Mouse (Mus musculus): ENCODE measurements at regions not wholly inside any gene's neighbourhood (a gene's known extent, or its start where the extent isn't known, plus 50 kb on each side); places are given as distances from the start of the nearest gene placed in this dataset.

DNA sequence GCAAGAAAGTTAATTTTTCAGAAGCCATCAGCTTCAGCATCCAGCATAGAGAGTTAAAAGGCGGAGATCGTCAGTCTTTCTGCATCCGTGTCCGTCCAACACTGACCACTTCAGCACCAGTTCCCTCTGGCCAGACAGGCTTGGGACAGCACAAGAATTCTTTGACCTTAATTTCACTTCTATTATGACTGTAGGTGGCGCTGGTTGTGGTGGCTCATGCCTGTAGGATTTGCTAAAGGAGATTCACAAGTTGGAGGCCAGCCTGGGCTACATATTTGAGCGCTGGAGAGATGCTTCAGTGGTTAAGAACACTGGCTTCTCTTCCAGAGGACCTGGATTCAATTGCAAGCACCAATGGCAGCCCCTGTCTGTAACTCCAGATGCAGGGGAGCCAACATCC, 66.0 kb downstream of the Amer2 start:
- DNase-seq: no peak

DNA sequence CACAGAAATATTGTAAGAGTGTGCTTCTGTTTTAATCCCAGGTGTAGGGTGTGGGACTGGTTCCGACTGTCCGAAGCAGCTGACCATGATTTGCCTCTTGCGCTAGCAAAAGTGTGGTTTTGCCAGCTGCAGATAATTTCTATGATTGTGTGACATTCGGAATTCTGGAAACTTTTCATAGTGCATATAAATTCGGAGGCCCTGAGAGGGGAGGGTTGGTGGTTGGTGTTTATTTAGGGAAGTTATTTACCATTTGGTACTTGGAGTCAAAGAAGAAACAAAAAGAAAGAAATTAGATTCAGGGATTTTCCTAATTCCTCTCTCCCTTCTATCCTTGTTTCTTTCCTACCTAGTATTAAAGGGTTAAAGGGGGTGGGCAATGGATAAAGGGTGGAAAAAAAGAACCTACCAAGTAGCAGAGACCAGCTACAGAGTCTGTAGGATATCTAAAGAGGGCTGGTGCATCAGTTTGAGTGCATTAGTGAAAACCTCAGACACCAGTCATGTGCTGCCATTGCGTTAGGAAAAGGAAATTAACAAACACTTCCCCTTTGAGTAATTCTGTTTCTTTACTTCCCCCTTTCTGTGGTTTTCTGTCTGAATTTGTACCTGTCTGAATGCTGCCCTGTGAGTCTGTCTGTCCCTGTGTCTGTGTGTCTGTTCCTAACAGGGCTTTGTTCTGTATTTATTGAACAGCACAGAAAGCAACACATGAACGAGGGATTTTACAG, 70.9 kb downstream of the Amer2 start:
- no peak for DNase-seq

DNA sequence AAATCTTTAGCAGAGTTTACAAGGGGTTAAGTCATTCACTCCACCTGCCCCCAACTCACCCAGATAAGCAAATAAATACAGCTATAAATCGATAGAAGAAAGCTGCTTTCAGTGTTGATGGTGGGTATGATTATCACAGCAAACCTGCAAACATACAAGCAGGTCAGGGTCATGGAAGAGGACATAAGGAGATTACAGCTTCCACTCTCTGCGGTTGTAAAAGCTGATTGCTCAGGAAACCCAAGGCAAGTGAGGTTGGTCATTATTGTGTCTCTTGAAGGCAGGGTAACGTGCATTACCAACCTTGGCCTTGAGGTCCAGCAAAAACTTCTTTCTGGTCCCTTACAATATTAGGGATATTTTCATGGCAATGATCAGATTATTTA, 71.5 kb downstream of the Amer2 start:
- no peak for DNase-seq

DNA sequence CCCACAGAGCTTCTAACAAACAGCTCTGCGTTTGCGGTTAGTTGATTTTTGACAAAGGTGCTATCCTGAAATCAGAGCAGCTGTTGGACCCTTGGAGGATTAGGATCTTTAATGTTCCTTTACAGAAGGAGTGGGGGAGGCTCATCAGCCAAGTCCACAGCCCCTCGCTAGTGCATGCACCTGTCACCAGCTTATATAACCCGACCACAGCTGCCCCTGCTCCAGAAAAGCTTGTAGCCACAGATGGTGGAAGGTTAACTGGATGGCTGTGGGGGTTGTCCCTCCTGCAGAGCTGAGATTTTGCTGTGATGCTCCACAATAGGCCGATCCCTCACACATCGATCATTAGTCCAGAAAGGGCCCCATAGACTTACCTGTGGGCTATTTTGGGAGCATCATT, 73.0 kb downstream of the Amer2 start:
- DNase-seq: no peak

DNA sequence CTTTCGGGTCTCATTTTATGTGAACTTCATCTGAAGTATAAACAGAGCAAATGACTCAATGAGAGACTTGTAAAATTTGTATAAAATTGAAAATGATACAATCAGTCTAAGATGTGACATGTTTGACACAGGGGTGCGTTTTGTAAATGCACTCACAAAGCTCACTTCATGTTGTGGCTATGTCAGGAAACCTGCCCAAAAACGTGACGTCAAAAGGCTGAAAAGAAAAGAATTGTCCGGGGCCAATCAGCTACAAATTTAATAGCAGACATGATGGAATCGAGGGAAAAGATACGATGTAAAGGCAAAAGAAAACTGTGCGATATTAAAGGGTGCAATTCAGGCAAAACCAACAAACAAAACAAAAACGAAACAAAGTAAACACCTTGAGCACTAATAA, 78.2 kb downstream of the Amer2 start:
- no peak for DNase-seq

DNA sequence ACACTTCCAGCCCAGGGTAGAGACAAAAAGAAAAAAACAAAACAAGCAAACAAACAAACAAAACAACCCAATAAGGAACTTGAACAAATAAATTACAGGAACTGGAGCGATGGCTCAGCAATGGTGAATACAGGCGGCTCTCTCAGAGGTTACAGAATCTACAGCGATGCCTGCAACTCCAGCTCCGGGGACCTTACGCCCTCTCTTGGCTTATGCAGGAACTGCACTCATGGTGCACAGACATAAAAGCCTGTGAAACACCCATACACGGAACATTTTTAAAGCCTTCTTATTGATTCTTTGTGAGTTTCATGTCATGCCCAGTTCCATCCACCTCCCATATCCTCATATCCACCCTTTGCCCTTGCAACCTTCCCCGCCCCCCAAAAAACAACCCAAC, 78.6 kb downstream of the Amer2 start:
- DNase-seq: no peak

DNA sequence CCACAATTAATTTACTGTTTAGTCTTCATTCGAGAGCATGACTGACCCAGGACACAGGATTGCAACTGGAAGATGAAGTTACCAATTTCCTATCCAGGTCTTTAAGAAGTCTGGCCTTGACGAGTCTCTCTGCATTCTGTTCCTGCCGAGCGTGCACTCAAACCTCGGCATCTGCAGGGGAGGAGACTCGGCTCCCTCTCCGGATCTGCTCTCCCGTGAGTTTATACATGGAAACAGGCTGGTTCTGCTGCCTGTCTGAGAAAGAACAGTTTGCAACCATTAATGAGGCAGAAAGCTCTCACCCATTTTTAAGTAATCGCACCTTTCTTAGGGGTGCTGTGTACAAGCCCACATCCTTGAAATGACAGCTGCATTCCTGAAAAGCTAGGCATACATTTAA, 83.7 kb downstream of the Amer2 start:
- DNase-seq: no peak

DNA sequence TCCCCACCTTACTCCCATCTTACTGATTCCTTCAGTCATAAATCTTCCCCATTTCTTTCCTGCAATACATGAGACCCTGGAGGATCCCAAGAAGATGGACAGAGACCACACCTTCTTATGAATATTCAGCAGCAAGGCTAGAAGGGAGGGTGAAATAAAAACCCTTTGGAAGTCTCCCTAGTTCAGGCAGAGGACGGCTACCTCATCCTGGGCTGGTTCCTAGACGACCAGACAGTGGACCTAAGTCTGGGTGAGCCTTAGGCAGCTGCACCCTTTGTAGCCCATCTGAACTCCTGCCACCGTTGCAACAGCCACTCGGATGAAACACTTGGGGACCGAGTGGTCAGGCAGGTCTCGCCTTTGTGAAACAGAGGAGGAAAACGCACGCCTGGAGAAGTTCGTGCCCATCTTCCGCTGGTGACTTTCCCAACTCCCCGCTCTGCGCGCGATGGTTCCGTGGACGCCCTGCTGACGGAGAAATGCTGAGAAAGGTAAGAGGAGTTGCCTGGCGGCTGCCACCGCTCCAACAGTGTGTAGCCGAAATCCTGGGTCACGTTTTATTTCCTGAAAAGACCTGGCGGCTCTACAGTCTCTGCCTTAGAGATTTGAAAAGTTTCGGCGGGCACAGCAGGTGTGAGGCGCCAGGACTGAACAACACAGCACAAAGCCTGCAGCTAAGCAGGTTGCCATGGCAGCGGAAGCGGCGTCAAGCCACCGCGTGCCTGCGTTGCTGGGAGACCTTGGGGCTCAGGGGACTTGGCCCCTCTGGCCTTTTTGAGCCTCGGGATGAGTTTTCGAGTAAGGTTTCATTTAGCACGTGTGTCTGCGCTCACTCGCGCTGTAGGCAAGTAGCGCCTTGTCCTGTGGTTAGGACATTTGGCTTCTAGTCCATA, 112.2 kb downstream of the Amer2 start:
- DNase-seq: peak; percentile 28 to 34

DNA sequence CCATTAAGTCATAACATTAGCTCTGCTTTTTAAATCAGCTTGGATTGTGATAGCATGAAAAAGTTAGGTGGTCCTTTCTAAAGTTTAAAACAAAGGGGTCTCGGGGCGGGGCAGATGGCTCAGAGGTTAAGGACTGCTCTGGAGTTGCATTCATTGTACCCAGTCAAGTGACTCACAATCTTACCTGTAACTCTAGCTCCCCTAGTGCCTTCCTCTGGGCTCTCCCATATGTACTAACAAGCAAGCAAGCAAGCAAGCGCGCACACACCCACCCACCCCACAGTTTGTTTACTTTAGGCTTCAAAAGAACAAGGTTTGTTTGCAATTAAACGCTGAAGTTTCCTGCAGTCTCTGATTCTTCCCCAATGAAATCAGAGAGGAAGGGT, 112.8 kb downstream of the Amer2 start:
- DNase-seq: peak in 1 of 2 experiments; percentile 10

DNA sequence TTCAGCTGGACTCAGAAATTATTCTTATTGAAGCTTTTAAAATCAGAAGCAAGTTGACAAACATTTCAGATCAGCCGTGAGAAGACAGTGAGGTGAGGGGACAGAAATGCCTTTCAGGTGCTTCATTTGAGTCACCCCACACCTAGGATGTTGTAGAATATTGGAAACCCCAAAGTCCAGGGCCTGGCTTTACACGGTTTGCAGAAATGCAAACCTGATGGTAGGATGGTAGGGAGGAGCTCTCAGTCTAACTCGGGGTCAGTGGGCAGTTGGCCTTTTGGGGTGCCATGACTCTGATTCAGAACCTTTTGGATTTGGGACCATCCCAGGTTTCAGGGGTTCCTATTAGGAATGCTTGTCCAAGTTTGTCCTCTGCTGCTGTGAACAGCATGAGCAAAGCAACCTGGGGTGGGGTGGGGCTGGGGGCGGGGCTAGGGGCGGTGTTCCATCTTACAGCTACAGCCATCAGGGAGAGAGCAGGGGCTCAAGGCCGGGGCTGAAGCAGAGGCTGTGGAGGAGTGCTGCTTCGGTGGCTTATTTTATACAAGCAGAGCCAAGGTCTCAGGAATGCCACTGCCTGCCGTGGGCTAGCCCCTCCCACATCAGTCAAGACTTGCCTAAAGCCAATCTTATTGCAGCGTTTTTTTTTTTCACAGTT, 113.3 kb downstream of the Amer2 start:
- no peak for DNase-seq

DNA sequence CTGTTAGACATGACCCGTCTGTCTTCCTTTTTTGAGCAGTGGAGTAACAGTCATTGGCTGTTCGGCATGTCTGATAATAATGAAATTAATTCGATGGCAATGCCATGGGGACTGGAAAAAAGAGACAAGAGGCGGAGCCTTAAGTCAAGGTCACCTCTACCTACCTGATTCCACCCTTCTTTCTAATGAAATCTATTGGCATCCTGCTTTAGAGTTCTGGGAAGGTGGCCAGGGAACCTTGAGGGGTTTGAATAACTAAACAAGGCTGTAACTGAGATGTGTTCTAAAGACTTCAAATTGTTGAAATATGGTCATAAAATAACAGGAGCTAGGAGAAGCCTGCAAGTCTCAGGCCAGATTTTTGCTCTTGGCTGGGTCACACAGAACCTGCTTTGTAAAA, 116.1 kb downstream of the Amer2 start:
- DNase-seq: no peak

DNA sequence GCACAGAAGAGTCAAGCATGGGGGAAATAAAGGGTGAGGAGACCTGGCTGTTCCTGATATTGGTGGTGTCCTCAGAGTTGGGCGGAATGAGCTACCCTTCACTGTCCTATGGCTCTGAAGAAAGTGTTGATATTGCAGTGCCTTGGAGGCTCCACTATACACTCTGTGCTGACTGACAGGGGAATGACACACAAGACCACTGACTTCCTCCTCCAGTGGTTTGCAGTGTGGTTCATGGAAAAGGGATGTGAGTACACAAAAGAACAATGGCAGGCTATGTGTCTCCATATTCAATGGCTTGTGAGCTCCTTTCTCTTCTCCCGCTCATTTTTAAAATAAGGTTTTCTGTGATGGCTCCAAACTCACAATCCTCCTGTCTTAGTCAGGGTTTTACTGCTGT, 117.8 kb downstream of the Amer2 start:
- DNase-seq: no peak

DNA sequence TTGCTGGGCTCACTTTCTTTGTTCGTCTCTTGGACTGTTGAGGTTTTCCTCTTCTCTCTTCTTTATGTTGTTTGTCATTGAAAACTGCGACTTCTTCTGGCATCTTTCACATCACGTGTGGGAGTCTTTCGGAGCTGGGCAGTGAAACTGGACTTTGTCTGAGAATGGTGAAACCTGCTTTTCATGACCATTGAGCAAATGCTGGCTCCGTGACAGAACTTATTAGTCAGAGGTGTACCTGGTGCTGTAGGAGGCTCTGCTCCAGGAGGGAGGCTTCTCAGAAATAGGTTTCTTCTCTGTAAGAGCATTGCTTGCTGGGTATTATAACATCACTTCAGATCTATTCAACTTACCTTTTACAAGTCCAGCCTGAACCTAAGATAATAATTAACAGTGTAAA, 122.4 kb downstream of the Amer2 start:
- no peak for DNase-seq

DNA sequence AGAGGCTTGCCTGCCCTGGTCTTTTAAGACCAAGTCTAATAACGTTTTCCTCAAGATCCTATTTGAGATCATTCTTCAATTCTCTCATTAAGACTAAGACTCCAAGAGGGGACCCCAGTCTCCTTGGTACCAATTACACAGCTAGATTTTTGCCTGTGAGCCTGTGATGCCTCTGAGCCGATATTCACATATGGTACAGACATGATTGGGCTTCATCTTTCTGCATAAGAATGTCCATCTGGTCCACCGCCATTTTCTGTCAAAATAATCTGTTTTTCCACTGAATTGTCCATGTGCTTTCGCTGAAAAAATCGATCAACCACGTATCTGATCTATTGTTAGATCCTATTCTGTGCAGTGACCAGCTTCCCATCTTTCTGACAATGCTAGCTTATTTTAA, 129.5 kb downstream of the Amer2 start:
- no peak for DNase-seq

DNA sequence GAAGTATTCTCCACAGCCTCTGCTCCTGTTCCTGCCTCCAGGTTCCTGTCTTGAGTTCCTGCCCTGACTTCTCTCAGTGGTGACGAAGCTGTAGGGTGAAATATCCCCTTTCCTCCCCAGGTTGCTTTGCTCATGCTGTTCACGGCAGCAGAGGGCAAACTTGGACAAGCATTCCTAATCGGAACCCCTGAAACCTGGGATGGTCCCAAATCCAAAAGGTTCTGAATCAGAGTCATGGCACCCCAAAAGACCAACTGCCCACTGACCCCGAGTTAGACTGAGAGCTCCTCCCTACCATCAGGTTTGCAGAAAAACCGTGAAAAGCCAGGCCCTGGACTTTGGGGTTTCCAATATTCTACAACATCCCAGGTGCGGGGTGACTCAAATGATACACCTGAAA, 128.7 kb upstream of the Spata13 start:
- DNase-seq: no peak

DNA sequence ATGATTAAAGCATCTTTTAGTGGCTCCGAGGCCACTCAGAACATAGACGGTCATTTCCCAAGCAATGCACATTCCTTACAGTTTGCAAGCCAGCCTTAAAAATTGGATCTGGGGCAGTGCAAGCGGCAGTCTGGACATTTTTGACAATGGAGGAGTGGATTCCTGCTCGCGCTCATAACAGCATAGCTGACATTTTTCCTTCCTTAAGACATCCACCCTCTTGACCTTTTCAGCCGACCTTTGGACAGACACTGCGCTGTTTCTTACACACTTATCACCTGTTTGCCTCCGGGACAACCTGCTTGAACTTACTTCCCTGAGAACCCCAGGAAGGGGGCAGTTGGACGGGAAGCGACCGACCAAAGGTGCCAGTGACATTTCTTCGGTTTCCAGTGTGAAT, 127.5 kb upstream of the Spata13 start:
- DNase-seq: no peak

DNA sequence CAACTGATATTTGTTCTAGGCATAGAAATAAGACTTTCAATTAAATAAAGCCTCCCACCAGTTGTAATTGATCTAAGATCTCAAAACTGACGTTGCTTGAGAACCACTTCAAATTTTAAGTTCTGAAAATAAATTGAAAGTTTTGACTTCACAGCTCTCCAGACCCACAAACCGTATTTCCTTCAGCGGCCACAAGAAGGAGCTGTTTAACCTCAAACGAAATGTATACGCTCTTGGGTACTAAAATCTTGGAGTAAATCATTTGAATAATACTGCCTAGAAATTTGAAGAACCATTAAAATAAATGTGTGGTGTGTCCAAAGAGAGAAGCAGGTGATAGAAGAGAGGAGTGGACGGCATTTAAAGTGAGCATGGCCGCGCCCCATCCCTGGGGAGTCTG, 120.2 kb upstream of the Spata13 start:
- DNase-seq: peak in 1 of 2 experiments; percentile 27

DNA sequence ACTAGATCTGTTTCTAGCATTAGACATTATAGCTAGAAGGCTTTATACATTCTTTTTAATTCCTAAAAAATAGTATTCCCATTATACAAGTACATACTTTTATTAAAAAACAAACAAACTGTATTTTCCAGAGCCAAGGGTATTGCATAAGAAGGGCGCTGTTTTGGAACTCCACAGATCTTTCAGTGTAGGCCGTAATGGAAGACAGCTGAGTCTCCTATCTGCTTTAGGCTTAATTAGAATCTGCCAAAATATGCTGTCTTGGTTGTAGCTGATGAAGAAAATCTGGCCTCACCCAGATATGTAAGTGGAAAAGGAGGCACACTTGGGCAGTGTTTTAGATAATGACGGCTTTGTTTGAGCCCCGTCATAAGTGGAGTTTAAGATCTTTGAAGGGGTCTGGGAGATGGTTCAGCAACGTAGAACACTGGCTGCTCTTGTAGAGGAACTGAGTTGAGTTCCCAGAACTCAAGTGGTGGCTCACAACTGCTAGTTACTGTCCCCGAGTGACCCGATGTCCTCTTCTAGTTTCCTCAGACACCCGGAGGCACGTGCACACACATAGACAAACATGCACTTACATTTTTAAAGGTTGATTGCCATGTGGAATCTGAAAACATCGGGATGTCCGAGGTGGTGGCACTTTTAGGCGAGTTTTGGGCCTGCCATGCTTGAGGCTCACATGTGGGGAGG, 118.6 kb upstream of the Spata13 start:
- no peak for DNase-seq

DNA sequence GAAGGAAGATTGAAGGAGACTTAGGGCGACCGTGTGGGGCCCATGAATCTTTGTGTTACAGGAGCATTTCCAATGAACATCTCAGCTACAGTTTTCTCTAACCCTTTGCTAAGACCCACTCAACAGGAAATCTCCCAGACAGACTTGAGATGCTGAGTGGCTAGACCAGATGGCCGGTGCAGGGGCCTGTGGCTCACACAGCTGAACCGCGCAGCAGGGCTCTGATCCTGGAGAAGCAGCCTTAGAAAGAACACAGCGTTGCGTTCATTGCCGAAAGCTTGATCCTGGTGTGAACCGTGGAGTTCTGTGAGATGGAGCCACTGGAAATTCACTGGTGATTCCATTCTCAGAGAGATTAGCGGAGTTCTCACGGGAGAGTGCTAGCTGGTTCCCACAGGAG, 115.9 kb upstream of the Spata13 start:
- peak; percentile 44 to 45 for DNase-seq

DNA sequence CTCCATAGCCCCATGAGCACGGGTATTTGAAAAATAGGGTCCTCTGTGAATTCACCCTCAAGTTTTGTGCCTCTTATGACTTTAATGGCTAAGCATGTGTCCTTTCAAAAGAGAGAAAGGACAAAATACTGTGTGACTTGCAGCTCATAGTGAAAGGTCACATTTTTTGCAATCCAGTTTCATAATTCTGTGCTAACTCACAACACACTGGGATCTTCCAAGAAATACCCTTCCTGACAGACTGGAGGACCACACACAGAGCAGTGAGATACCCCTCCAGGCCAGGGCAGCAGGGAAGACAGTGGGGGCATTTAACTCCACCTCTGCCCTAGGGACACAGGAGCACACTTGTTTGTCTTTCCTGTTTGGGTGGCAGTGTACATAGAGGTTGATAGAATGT, 110.8 kb upstream of the Spata13 start:
- no peak for DNase-seq

DNA sequence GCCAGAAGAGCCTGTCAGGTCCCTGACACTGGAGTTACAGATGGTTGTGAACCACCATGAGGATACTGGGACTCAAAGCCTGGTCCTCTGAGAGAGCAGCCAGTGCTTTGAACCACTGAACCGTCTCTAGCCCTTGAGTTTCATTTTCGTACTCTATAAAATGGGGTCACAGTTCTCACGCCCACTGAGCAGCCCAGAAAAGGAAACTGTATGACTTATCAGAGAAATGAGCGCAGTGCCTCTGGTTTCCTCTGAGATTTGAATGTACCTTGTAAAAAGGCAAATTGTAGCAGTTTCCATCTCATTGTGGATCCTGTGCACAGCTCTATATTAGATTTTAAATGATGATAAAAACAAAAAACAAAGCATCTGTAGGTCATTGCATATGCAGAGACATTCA, 108.9 kb upstream of the Spata13 start:
- DNase-seq: no peak

DNA sequence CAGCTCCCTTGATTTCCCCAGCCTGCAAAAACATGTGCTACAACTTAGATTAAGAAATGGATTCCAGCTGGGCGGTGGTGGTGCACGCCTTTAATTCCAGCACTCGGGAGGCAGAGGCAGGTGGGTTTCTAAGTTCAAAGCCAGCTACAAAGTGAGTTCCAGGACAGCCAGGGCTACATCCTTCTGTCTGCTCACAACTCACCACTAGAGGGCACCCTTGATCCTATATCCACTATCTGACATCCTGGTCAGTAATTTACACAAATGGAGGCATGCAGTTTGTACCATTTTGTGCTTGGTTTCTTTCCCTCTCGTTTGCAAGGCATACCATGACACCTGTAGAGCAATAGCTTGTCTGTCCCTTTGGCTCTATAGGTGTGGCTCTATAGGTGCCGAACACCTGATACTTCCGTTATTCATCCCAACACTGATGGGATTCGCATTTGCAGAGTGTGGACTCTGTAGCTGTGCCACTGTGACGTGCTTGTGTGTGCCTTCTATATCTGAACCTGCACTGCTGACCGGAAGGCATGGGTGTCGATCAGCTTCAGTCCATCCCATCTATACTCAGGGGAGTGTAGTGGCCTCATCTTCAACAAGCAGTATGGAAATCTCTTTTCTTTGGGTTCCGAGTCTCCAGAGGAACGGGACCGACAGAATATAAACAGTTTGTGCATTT, 108.4 kb upstream of the Spata13 start:
- DNase-seq: peak; percentile 75 to 80

DNA sequence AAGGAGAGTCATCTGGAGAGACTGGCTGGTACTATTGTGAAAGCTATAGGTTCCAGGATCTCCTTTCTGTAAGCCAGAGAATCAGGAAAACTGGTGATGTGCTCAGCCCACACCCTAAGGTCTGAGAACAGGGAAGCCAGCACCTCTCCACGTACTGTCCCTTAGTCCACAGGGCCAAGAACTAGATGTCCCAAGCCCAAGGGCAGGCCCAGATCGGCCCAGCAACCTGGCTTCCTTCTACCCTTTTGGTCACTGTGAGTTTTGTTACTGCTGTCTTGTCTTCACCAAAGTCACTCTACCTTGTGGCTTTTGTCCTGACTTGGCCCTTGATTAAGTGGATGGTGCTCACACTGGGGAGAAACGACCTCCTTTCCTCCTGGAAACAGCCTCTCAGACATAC, 107.8 kb upstream of the Spata13 start:
- DNase-seq: no peak
